Mouse (Mus musculus) heart, embryonic 11.5 days (tissue): ENCODE measurements around the gene Pced1b. TPM values are rescaled to one million over a fixed set of nuclear protein-coding genes. Genes with fewer than 3 reads are reported as not detected.

Source experiments
- ATAC-seq: fragments of 200-750 bp; cut with Nextera tagmentation; replicated peaks from 2 replicates; pipeline ENCODE4 v1.8.0; 2017; ENCODE audit warnings: moderate library complexity; ENCODE audit not compliant: insufficient number of reproducible peaks, low FRiP score, low TSS enrichment
- H3K27ac ChIP-seq: fragments of 300-500 bp; sonication (generic); 2 replicates; pipeline ENCODE4 v1.5.1; 2014; ENCODE audit warnings: mild to moderate bottlenecking, low read depth, low read length
- H3K27me3 ChIP-seq: fragments of 300-500 bp; sonication (generic); 2 replicates; pipeline ENCODE4 v1.6.1; 2014; ENCODE audit warnings: mild to moderate bottlenecking, low read length, mixed read lengths; ENCODE audit not compliant: control insufficient read depth, insufficient read depth
- H3K36me3 ChIP-seq: fragments of 300-500 bp; sonication (generic); 2 replicates; pipeline ENCODE4 v1.6.1; 2014; ENCODE audit warnings: mild to moderate bottlenecking, low read length, moderate library complexity, mixed read lengths; ENCODE audit not compliant: control insufficient read depth, insufficient read depth
- H3K4me1 ChIP-seq: fragments of 300-500 bp; sonication (generic); 2 replicates; pipeline ENCODE4 v1.6.1; 2014; ENCODE audit warnings: low read length; ENCODE audit not compliant: control insufficient read depth, insufficient read depth
- H3K4me2 ChIP-seq: fragments of 300-500 bp; sonication (generic); 2 replicates; pipeline ENCODE4 v1.6.1; 2014; ENCODE audit warnings: mild to moderate bottlenecking, moderate library complexity
- H3K4me3 ChIP-seq: fragments of 300-500 bp; sonication (generic); 2 replicates; pipeline ENCODE4 v1.5.1; 2014; ENCODE audit warnings: low read depth, low read length
- H3K9ac ChIP-seq: fragments of 300-500 bp; sonication (generic); 2 replicates; pipeline ENCODE4 v1.6.1; 2014; ENCODE audit warnings: mild to moderate bottlenecking, low read depth, low read length, moderate library complexity
- H3K9me3 ChIP-seq: fragments of 300-500 bp; sonication (generic); replicated peaks from 2 replicates; pipeline ENCODE4 v1.6.1; 2016; ENCODE audit warnings: low read length; ENCODE audit not compliant: control insufficient read depth
- WGBS: fragments of 180-500 bp; shearing (Covaris S2); extraction: QIAGEN DNeasy Blood & Tissue Kit; methylation state at CpG from one replicate; pipeline ENCODE4 v1.1.7; 2014; ENCODE audit not compliant: insufficient replicate concordance; 5-methylcytosine and 5-hydroxymethylcytosine counted together
- polyA plus RNA-seq: library from polyadenylated mRNA; unstranded; fragments of >200 nt; fragmentation: Nextera tagmentation; extraction: Ambion mirVana; gene quantifications from 2 replicates; pipeline ENCODE4 v1.2.1, GENCODE M21; 2014

Pced1b gene
- polyA plus RNA-seq, 1 experiment from 2014 or later = 3.4 TPM

- no peak for ATAC-seq
These were observed 143.9 kb downstream of the Pced1b start for GRCm38 (mm10) chr15:97390778-97391177.

GRCm38 (mm10) chr15:97391436-97391835, 144.5 kb downstream of the Pced1b start:
- H3K4me2 ChIP-seq = no peak overlapping the region
- H3K4me3 ChIP-seq = no peak overlapping the region
- no peak overlapping the region for H3K9ac ChIP-seq
- no peak overlapping the region for H3K27ac ChIP-seq
- H3K9me3 ChIP-seq = no peaks in the 10 kb centered on the region
- 89% methylated on average over 2 of the region's 2 CpGs for WGBS
- H3K4me1 ChIP-seq = no peaks in the 10 kb centered on the region
- no peaks in the 10 kb centered on the region for H3K27me3 ChIP-seq
- ATAC-seq = no peak
- H3K36me3 ChIP-seq = no peaks in the 10 kb centered on the region

More at GRCm38 (mm10) chr15:97390778-97391177, 143.9 kb downstream of the Pced1b start:
- no peak overlapping the region for H3K4me2 ChIP-seq
- no peaks in the 10 kb centered on the region for H3K36me3 ChIP-seq
- no peaks in the 10 kb centered on the region for H3K4me1 ChIP-seq
- H3K27me3 ChIP-seq = no peaks in the 10 kb centered on the region
- WGBS = 90% methylated on average over 2 of the region's 2 CpGs
- no peak overlapping the region for H3K9ac ChIP-seq
- no peaks in the 10 kb centered on the region for H3K9me3 ChIP-seq
- no peak overlapping the region for H3K4me3 ChIP-seq
- no peak overlapping the region for H3K27ac ChIP-seq

- no peak for ATAC-seq
- H3K27ac ChIP-seq = no peak overlapping the region
- no peaks in the 10 kb centered on the region for H3K36me3 ChIP-seq
- 73% methylated on average over 12 of the region's 12 CpGs for WGBS
- no peaks in the 10 kb centered on the region for H3K9me3 ChIP-seq
- H3K27me3 ChIP-seq = no peaks in the 10 kb centered on the region
- no peaks in the 10 kb centered on the region for H3K4me1 ChIP-seq
- no peak overlapping the region for H3K9ac ChIP-seq
- H3K4me2 ChIP-seq = no peak overlapping the region
- no peak overlapping the region for H3K4me3 ChIP-seq
These were observed 147.7 kb downstream of the Pced1b start for GRCm38 (mm10) chr15:97394561-97394960.

- no peak for ATAC-seq
- WGBS = 91% methylated on average over 4 of the region's 4 CpGs
These were observed 149.8 kb downstream of the Pced1b start for GRCm38 (mm10) chr15:97396586-97397299.

GRCm38 (mm10) chr15:97397793-97398192, 150.9 kb downstream of the Pced1b start:
- H3K27ac ChIP-seq = no peak overlapping the region
- 52% methylated on average over 2 of the region's 2 CpGs for WGBS
- H3K9me3 ChIP-seq = no peaks in the 10 kb centered on the region
- H3K9ac ChIP-seq = no peak overlapping the region
- H3K36me3 ChIP-seq = no peaks in the 10 kb centered on the region
- H3K4me2 ChIP-seq = no peak overlapping the region
- no peak overlapping the region for H3K4me3 ChIP-seq
- no peak for ATAC-seq
- no peaks in the 10 kb centered on the region for H3K4me1 ChIP-seq
- H3K27me3 ChIP-seq = no peaks in the 10 kb centered on the region

More at GRCm38 (mm10) chr15:97396586-97397299, 149.8 kb downstream of the Pced1b start:
- no peak overlapping the region for H3K9ac ChIP-seq
- no peaks in the 10 kb centered on the region for H3K36me3 ChIP-seq
- H3K4me1 ChIP-seq = no peaks in the 10 kb centered on the region
- no peaks in the 10 kb centered on the region for H3K9me3 ChIP-seq
- H3K27ac ChIP-seq = no peak overlapping the region
- no peaks in the 10 kb centered on the region for H3K27me3 ChIP-seq
- H3K4me2 ChIP-seq = no peak overlapping the region
- H3K4me3 ChIP-seq = no peak overlapping the region

GRCm38 (mm10) chr15:97400866-97401265, 154.0 kb downstream of the Pced1b start:
- Histone ChIP-seq H3K9ac (no peak overlapping the region), H3K27me3 (no peaks in the 10 kb centered on the region), H3K4me2 (no peak overlapping the region), H3K4me3 (no peak overlapping the region), H3K36me3 (no peaks in the 10 kb centered on the region), H3K9me3 (no peaks in the 10 kb centered on the region), H3K4me1 (no peaks in the 10 kb centered on the region), H3K27ac (no peak overlapping the region)
- WGBS = 92% methylated on average over 6 of the region's 6 CpGs
- ATAC-seq = no peak

- Histone ChIP-seq H3K27me3 (no peaks in the 10 kb centered on the region), H3K4me2 (no peak overlapping the region), H3K27ac (no peak overlapping the region), H3K9ac (no peak overlapping the region), H3K4me1 (no peaks in the 10 kb centered on the region), H3K4me3 (no peak overlapping the region), H3K36me3 (no peaks in the 10 kb centered on the region), H3K9me3 (no peaks in the 10 kb centered on the region)
- WGBS = 56% methylated on average over 8 of the region's 8 CpGs
- ATAC-seq = no peak
These were observed 157.6 kb downstream of the Pced1b start for GRCm38 (mm10) chr15:97404483-97404882.

GRCm38 (mm10) chr15:97404998-97405397, 158.1 kb downstream of the Pced1b start:
- H3K27me3 ChIP-seq = no peaks in the 10 kb centered on the region
- H3K4me1 ChIP-seq = no peaks in the 10 kb centered on the region
- no peak overlapping the region for H3K4me3 ChIP-seq
- WGBS = 60% methylated on average over 7 of the region's 7 CpGs
- H3K27ac ChIP-seq = no peak overlapping the region
- no peak overlapping the region for H3K9ac ChIP-seq
- H3K4me2 ChIP-seq = no peak overlapping the region
- H3K36me3 ChIP-seq = no peaks in the 10 kb centered on the region
- no peaks in the 10 kb centered on the region for H3K9me3 ChIP-seq
- ATAC-seq = no peak

GRCm38 (mm10) chr15:97406105-97406504, 159.2 kb downstream of the Pced1b start:
- H3K4me1 ChIP-seq = no peaks in the 10 kb centered on the region
- 78% methylated on average over 6 of the region's 6 CpGs for WGBS
- no peaks in the 10 kb centered on the region for H3K36me3 ChIP-seq
- no peak overlapping the region for H3K4me3 ChIP-seq
- H3K4me2 ChIP-seq = no peak overlapping the region
- no peaks in the 10 kb centered on the region for H3K27me3 ChIP-seq
- H3K27ac ChIP-seq = no peak overlapping the region
- ATAC-seq = no peak
- no peaks in the 10 kb centered on the region for H3K9me3 ChIP-seq
- no peak overlapping the region for H3K9ac ChIP-seq
